Mouse (Mus musculus) embryonic facial prominence, embryonic 13.5 days (tissue): ENCODE measurements around the gene Add1. TPM values are rescaled to one million over a fixed set of nuclear protein-coding genes. Genes with fewer than 3 reads are reported as not detected.
"Not testable (repeated sequence)": the region's sequence is repeated elsewhere in the genome, so short reads cannot be mapped to it uniquely, and the experiment has no call there.

Source experiments
- ATAC-seq: fragments of 200-750 bp; cut with Nextera tagmentation; 2 replicates; pipeline ENCODE4 v1.8.0; 2017; ENCODE audit warnings: low read depth; ENCODE audit not compliant: insufficient number of reproducible peaks, insufficient read depth, low FRiP score, low TSS enrichment
- H3K27ac ChIP-seq: fragments of 300-500 bp; sonication (generic); 2 replicates; pipeline ENCODE4 v1.5.1; 2015; ENCODE audit warnings: moderate library complexity, mild to moderate bottlenecking, inconsistent platforms
- H3K27me3 ChIP-seq: fragments of 300-500 bp; sonication (generic); 2 replicates; pipeline ENCODE4 v1.6.1; 2015; ENCODE audit warnings: mild to moderate bottlenecking, inconsistent platforms
- H3K36me3 ChIP-seq: fragments of 300-500 bp; sonication (generic); 2 replicates; pipeline ENCODE4 v1.6.1; 2015; ENCODE audit warnings: mild to moderate bottlenecking, inconsistent platforms
- H3K4me1 ChIP-seq: fragments of 300-500 bp; sonication (generic); 2 replicates; pipeline ENCODE4 v1.6.1; 2015; ENCODE audit warnings: inconsistent platforms
- H3K4me2 ChIP-seq: fragments of 300-500 bp; sonication (generic); 2 replicates; pipeline ENCODE4 v1.6.1; 2015; ENCODE audit warnings: moderate library complexity, mild to moderate bottlenecking, inconsistent platforms
- H3K4me3 ChIP-seq: fragments of 300-500 bp; sonication (generic); 2 replicates; pipeline ENCODE4 v1.5.1; 2015; ENCODE audit warnings: mild to moderate bottlenecking, inconsistent platforms
- H3K9ac ChIP-seq: fragments of 300-500 bp; sonication (generic); 2 replicates; pipeline ENCODE4 v1.6.1; 2015; ENCODE audit warnings: mild to moderate bottlenecking, inconsistent platforms
- H3K9me3 ChIP-seq: fragments of 300-500 bp; sonication (generic); 2 replicates; pipeline ENCODE4 v1.6.1; 2016; ENCODE audit warnings: inconsistent platforms
- WGBS: fragments of 180-500 bp; shearing (Covaris S2); methylation state at CpG from one replicate; pipeline ENCODE4 v1.1.7; 2015; ENCODE audit warnings: mixed read lengths; 5-methylcytosine and 5-hydroxymethylcytosine counted together
- polyA plus RNA-seq: library from polyadenylated mRNA; unstranded; fragments of >200 nt; fragmentation: Nextera tagmentation; extraction: Ambion mirVana; gene quantifications from 2 replicates; pipeline ENCODE4 v1.2.1, GENCODE M21; 2015

Add1 gene
- polyA plus RNA-seq, 1 experiment from 2014 or later: 196 TPM

- Histone ChIP-seq H3K27ac (no peak overlapping the region), H3K4me3 (no peak overlapping the region), H3K4me2 (no peak overlapping the region), H3K9ac (no peak overlapping the region), H3K4me1 (0 out of 2 replicates have a peak, but pooled peaks cover 10% of the 10 kb centered on the region), H3K36me3 (peaks cover 54% of the 10 kb centered on the region), H3K27me3 (no peaks in the 10 kb centered on the region), H3K9me3 (no peaks in the 10 kb centered on the region)
- no peak for ATAC-seq
- 80% methylated on average over 1 of the region's 1 CpGs for WGBS
Observed at GRCm38 (mm10) chr5:34563854-34564253, 9.6 kb upstream of the Add1 start.

GRCm38 (mm10) chr5:34564291-34564690 lies 9.2 kb upstream of the Add1 start:
- Histone ChIP-seq H3K36me3 (peaks cover 50% of the 10 kb centered on the region), H3K4me2 (no peak overlapping the region), H3K9ac (no peak overlapping the region), H3K27ac (no peak overlapping the region), H3K4me3 (no peak overlapping the region), H3K4me1 (0 out of 2 replicates have a peak, but pooled peaks cover 10% of the 10 kb centered on the region), H3K9me3 (no peaks in the 10 kb centered on the region), H3K27me3 (no peaks in the 10 kb centered on the region)
- ATAC-seq: no peak
- WGBS: 81% methylated on average over 4 of the region's 4 CpGs

- Histone ChIP-seq H3K36me3 (peaks cover 36% of the 10 kb centered on the region), H3K9ac (0 out of 2 replicates have a peak overlapping the region, but pooled peaks have one; percentile 3), H3K9me3 (no peaks in the 10 kb centered on the region), H3K4me1 (0 out of 2 replicates have a peak, but pooled peaks cover 10% of the 10 kb centered on the region), H3K27ac (peak overlapping the region; percentile 80), H3K4me2 (peak overlapping the region; percentile 2; the same call in 1 of the 2 replicates), H3K27me3 (no peaks in the 10 kb centered on the region), H3K4me3 (no peak overlapping the region)
- ATAC-seq: no peak
- 68% methylated on average over 7 of the region's 7 CpGs for WGBS
Observed at GRCm38 (mm10) chr5:34565545-34566283, 7.8 kb upstream of the Add1 start.

GRCm38 (mm10) chr5:34571551-34571950 lies 1.9 kb upstream of the Add1 start:
- 82% methylated on average over 3 of the region's 3 CpGs for WGBS

GRCm38 (mm10) chr5:34572568-34572967 lies 896 bp upstream of the Add1 start:
- H3K36me3 ChIP-seq, H3K9me3 ChIP-seq, H3K27me3 ChIP-seq, ATAC-seq: not testable (repeated sequence)
- H3K4me1 ChIP-seq: peaks cover 17% of the 10 kb centered on the region
- peak overlapping the region; percentile 68 for H3K4me2 ChIP-seq
- H3K27ac ChIP-seq: peak overlapping the region; percentile 71
- WGBS: 66% methylated on average over 4 of the region's 4 CpGs
- peak overlapping the region; percentile 95 for H3K4me3 ChIP-seq
- 0 out of 2 replicates have a peak overlapping the region, but pooled peaks have one; percentile 98 for H3K9ac ChIP-seq

More at GRCm38 (mm10) chr5:34571551-34571950, 1.9 kb upstream of the Add1 start:
- no peak overlapping the region for H3K4me2 ChIP-seq
- peaks cover 17% of the 10 kb centered on the region for H3K4me1 ChIP-seq
- H3K4me3 ChIP-seq: no peak overlapping the region
- no peaks in the 10 kb centered on the region for H3K27me3 ChIP-seq
- no peaks in the 10 kb centered on the region for H3K9me3 ChIP-seq
- H3K9ac ChIP-seq: no peak overlapping the region
- no peak for ATAC-seq
- no peak overlapping the region for H3K27ac ChIP-seq
- no peaks in the 10 kb centered on the region for H3K36me3 ChIP-seq

GRCm38 (mm10) chr5:34574721-34575120 lies 1.3 kb downstream of the Add1 start:
- no peak for ATAC-seq
- Histone ChIP-seq H3K27me3 (no peaks in the 10 kb centered on the region), H3K9me3 (no peaks in the 10 kb centered on the region), H3K27ac (peak overlapping the region; percentile 40; the same call in 1 of the 2 replicates), H3K4me2 (peak overlapping the region; percentile 68), H3K4me1 (peaks cover 17% of the 10 kb centered on the region), H3K36me3 (peaks cover 9% of the 10 kb centered on the region; the same call in 1 of the 2 replicates), H3K4me3 (peak overlapping the region; percentile 95), H3K9ac (peak overlapping the region; percentile 98)
- 29% methylated on average over 10 of the region's 10 CpGs for whole genome bisulfite sequencing

- Histone ChIP-seq H3K27me3 (no peaks in the 10 kb centered on the region), H3K36me3 (peaks cover 9% of the 10 kb centered on the region; the same call in 1 of the 2 replicates), H3K4me3 (no peak overlapping the region), H3K27ac (no peak overlapping the region), H3K4me1 (peaks cover 17% of the 10 kb centered on the region), H3K9ac (no peak overlapping the region), H3K4me2 (no peak overlapping the region), H3K9me3 (no peaks in the 10 kb centered on the region)
- ATAC-seq: no peak
- 84% methylated on average over 1 of the region's 1 CpGs for WGBS
Observed at GRCm38 (mm10) chr5:34576286-34576685, 2.8 kb downstream of the Add1 start.

- WGBS: 94% methylated on average over 7 of the region's 7 CpGs
- Histone ChIP-seq H3K4me1 (peaks cover 21% of the 10 kb centered on the region), H3K4me3 (no peak overlapping the region), H3K36me3 (peaks cover 9% of the 10 kb centered on the region; the same call in 1 of the 2 replicates), H3K9me3 (no peaks in the 10 kb centered on the region), H3K27ac (no peak overlapping the region), H3K27me3 (no peaks in the 10 kb centered on the region), H3K4me2 (no peak overlapping the region), H3K9ac (no peak overlapping the region)
- ATAC-seq: no peak
Observed at GRCm38 (mm10) chr5:34578038-34578655, 4.7 kb downstream of the Add1 start.

- no peak overlapping the region for H3K4me2 ChIP-seq
- ATAC-seq: no peak
- H3K9me3 ChIP-seq: no peaks in the 10 kb centered on the region
- no peaks in the 10 kb centered on the region for H3K27me3 ChIP-seq
- no peak overlapping the region for H3K27ac ChIP-seq
- peaks cover 9% of the 10 kb centered on the region; the same call in 1 of the 2 replicates for H3K36me3 ChIP-seq
- peaks cover 21% of the 10 kb centered on the region for H3K4me1 ChIP-seq
- H3K4me3 ChIP-seq: no peak overlapping the region
- 82% methylated on average over 3 of the region's 3 CpGs for WGBS
- H3K9ac ChIP-seq: no peak overlapping the region
Observed at GRCm38 (mm10) chr5:34579377-34579776, 5.9 kb downstream of the Add1 start.

GRCm38 (mm10) chr5:34581671-34582313 lies 8.3 kb downstream of the Add1 start:
- H3K9ac ChIP-seq, H3K4me2 ChIP-seq, H3K4me3 ChIP-seq, H3K36me3 ChIP-seq, H3K9me3 ChIP-seq, H3K27me3 ChIP-seq: not testable (repeated sequence)
- Histone ChIP-seq H3K4me1 (peaks cover 12% of the 10 kb centered on the region; the same call in 1 of the 2 replicates), H3K27ac (peak overlapping the region; percentile 67)
- 40% methylated on average over 9 of the region's 10 CpGs for WGBS
- peak; percentile 67; the same call in 1 of the 2 replicates for ATAC-seq

GRCm38 (mm10) chr5:34582314-34582675 lies 8.8 kb downstream of the Add1 start:
- no peaks in the 10 kb centered on the region for H3K27me3 ChIP-seq
- H3K27ac ChIP-seq: peak overlapping the region; percentile 67
- no peak for ATAC-seq
- peaks cover 16% of the 10 kb centered on the region; the same call in 1 of the 2 replicates for H3K4me1 ChIP-seq
- no peak overlapping the region for H3K4me2 ChIP-seq
- no peaks in the 10 kb centered on the region for H3K9me3 ChIP-seq
- H3K36me3 ChIP-seq: peaks cover 4% of the 10 kb centered on the region; the same call in 1 of the 2 replicates
- no peak overlapping the region; the same call in 1 of the 2 replicates for H3K9ac ChIP-seq
- no peak overlapping the region for H3K4me3 ChIP-seq
- 79% methylated on average over 5 of the region's 5 CpGs for WGBS
